Mouse (Mus musculus) macrophage (primary cell): ENCODE results near the gene Copg2. TPM values are rescaled to one million over a fixed set of nuclear protein-coding genes. Genes with fewer than 3 reads are reported as not detected.
"Not testable (repeated sequence)": the region's sequence is repeated elsewhere in the genome, so short reads cannot be mapped to it uniquely, and the experiment has no call there.

Source experiments
- H3K27ac ChIP-seq: fragments of 350-480 bp; formaldehyde crosslinking; 2 replicates; pipeline ENCODE4 v1.9.0; 2021
- H3K36me3 ChIP-seq: fragments of 350-480 bp; formaldehyde crosslinking; 2 replicates; pipeline ENCODE4 v1.9.0; 2021; ENCODE audit errors: inconsistent target
- H3K4me3 ChIP-seq: fragments of 350-480 bp; formaldehyde crosslinking; 2 replicates; pipeline ENCODE4 v1.9.0; 2021; ENCODE audit errors: inconsistent target
- H3K79me2 ChIP-seq: fragments of 350-480 bp; formaldehyde crosslinking; 2 replicates; pipeline ENCODE4 v1.9.0; 2021; ENCODE audit errors: inconsistent target
- WGBS: methylation state at CpG from one replicate; pipeline ENCODE4 v1.1.7; 2026; ENCODE audit warnings: inconsistent platforms; ENCODE audit not compliant: missing documents; 5-methylcytosine and 5-hydroxymethylcytosine counted together
- polyA plus RNA-seq: library from polyadenylated mRNA; stranded (reverse); fragments of 250-400 nt; gene quantifications from 3 replicates; pipeline ENCODE4 v1.2.4, GENCODE M21; 2018; ENCODE audit warnings: inconsistent platforms

Gene Copg2
- polyA plus RNA-seq, 1 experiment from 2014 or later = 17.0 TPM

DNA sequence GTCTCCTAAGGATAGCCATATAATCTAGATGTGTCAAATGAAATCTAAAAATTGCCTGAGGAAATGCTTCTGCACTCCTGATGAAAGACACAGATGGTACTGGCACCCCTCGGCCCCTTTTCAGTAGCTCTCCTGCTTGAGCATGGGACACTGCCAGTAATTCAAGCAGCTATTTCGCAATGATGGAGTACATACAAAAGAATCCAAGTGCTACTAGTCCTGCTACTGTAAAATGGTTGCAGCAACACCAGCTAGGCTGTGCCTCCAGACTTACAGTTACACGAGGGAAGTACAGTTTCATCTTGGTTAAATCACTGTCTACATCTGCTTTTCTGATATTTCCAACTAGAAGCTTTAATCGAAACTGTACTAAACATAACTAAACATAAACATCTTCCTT, 13.1 kb downstream of the Copg2 start:
- Histone ChIP-seq H3K36me3 (no peaks in the 10 kb centered on the region), H3K79me2 (no peaks in the 10 kb centered on the region), H3K27ac (no peak overlapping the region), H3K4me3 (no peak overlapping the region)
- 46% methylated on average over 4 of the region's 4 CpGs for WGBS

DNA sequence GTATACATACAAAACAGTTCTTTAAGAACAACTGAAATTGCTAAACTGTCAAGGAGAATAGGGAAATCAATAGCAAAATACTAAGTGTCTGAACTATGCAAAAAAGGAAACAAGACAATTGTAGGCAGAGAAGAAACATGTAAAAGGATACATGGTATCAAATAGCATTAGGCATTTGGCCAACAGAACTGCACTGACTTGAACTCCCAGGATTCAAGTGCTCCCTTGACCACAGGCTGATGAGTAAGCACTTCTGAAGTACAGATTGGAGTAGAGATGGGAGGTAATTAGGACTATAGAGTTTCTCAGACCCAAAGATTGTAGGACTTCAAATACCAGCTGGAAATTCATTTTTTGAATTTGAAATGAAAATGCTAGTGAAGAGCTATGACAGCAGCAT, 19.9 kb downstream of the Copg2 start:
- Histone ChIP-seq H3K27ac (no peak overlapping the region), H3K36me3 (no peaks in the 10 kb centered on the region), H3K4me3 (no peak overlapping the region), H3K79me2 (no peaks in the 10 kb centered on the region)

DNA sequence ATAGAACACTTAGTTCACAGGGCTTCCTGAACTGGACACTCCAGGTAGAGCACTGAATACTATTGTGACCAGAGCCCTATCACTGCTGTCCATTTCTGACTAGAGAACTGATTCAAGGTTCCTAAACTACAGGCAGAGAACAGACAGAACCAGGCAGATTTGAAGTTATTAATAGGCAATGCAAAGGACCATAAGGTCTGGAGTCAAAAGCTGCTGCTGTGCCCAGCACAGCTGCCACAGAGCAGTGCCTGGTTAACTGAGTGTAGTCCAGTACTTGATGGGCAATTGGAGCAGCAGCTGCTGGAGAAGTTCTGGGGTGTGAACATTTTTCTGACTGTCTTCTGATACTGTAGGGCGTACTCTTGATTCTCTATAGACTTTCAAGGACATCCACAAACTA, 30.1 kb downstream of the Copg2 start:
- no peak overlapping the region for H3K27ac ChIP-seq
- H3K4me3 ChIP-seq = no peak overlapping the region
- H3K36me3 ChIP-seq = no peaks in the 10 kb centered on the region
- WGBS = no CpG with 5 or more reads among the region's 1 CpGs
- no peaks in the 10 kb centered on the region for H3K79me2 ChIP-seq

DNA sequence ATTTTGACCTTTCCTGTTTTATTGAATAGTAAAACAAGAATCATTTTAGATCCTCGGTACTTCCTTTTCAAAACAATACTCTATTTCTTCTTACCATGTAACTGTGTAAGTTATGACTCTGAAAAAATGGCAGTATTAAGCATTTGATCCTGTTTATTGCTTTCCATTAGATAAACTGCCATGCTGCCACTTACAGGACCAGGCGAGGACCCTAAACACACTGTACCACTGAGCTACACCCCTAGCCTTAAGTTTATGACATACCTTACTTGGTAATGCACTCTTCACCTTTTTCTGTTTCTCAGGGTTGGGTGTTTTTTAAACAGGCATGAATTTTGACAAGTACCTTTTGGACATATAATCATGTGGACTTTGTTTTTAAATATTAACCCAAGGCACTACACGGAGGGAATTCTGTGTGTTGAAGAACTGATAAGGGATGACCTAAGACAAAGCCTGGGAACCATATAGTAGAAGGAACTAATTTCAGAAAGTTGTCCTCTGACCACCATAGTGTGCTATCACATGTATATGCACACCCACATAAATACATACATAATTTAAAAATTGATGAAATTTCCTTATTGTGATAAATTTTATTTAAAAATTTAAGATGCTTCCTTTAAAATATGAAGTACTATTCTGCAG, 31.4 kb downstream of the Copg2 start:
- Histone ChIP-seq H3K27ac (no peak overlapping the region), H3K4me3 (no peak overlapping the region), H3K79me2 (no peaks in the 10 kb centered on the region), H3K36me3 (no peaks in the 10 kb centered on the region)
- 85% methylated on average over 3 of the region's 3 CpGs for WGBS

DNA sequence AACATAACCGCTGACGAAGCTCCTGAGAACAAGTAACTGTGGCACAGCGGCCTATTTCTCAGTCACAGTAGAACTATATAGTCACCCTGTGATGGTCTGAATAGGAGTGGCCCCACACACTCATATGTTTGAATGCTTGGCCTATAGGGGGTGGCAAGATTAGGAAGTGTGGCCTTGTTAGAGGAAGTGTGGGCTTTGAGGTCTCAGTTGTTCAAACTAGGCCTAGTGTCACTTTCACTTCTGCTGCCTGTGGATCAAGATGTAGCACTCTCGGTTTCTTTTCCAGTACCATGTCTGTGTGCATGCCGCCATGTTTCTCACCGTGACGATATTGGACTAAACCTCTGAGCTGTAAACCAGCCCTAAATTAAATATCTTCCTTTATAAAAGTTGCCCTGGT, 40.6 kb downstream of the Copg2 start:
- H3K36me3 ChIP-seq = peaks cover 27% of the 10 kb centered on the region; the same call in 1 of the 2 replicates
- H3K79me2 ChIP-seq = no peaks in the 10 kb centered on the region
- no peak overlapping the region for H3K4me3 ChIP-seq
- peak overlapping the region; percentile 22; the same call in 1 of the 2 replicates for H3K27ac ChIP-seq
- 66% methylated on average over 7 of the region's 7 CpGs for WGBS

DNA sequence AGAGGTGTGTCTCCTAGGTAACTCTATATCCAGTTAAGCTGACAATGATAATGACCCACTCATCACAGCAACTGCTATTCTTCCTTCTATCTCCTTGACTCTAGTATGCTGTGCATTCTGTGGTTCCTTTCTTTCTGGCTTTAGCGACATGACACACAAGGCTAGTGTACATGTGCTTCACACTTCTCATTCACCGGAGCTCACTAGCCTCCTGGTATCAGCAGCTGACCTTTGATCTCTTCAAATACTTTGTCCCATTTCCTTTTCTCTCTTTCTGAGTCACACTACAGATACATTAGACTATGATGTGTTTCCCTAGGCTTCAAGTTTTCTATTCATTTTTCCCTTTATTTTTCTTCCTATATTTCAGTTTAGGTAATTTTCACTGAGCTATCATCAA, 41.4 kb downstream of the Copg2 start:
- H3K79me2 ChIP-seq = no peaks in the 10 kb centered on the region
- H3K4me3 ChIP-seq = no peak overlapping the region
- peaks cover 27% of the 10 kb centered on the region; the same call in 1 of the 2 replicates for H3K36me3 ChIP-seq
- H3K27ac ChIP-seq = no peak overlapping the region
- 90% methylated on average over 2 of the region's 2 CpGs for WGBS

DNA sequence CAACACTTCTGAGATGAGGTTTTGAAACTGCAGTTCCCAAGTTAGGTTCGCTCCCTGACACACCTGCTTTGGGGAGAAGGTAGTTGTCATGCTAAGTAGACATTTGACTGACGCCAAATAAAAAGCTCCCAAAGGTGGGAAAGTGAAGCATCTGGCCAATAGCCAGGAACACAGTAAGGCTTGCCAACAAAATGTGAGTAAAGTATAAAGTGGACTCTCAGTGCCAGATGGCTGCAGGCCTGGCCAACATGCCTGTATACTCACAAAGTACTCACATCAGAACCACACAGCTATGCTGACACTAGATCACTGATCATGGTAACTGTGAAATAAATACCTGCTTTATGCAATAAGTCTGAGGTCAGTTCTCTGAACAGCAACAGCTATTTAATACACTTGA, 46.8 kb downstream of the Copg2 start:
- Histone ChIP-seq H3K4me3 (no peak overlapping the region), H3K36me3 (peaks cover 9% of the 10 kb centered on the region; the same call in 1 of the 2 replicates), H3K27ac (no peak overlapping the region), H3K79me2 (no peaks in the 10 kb centered on the region)
- 89% methylated on average over 2 of the region's 2 CpGs for WGBS

DNA sequence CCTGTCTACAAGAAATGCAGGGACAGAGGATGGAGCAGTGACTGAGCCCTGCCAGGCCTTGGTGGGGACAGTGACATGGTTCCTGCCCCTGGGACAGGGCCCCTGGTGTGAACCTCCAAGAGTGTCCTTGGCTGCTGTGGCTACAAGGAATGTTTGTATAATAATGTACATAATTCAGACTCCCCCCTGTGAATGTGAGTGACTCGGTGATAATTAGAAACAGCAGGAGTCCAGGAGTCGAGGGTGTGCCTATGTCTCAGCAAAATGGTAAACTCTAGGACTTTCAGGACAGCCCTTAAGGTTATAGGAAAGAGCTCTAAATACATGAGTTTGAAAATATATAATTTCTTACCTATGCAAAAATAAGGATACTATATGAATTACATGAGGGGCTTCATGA, 64.4 kb downstream of the Copg2 start:
- WGBS = 92% methylated on average over 2 of the region's 2 CpGs
- H3K27ac ChIP-seq = no peak overlapping the region
- no peaks in the 10 kb centered on the region for H3K36me3 ChIP-seq
- H3K79me2 ChIP-seq = no peaks in the 10 kb centered on the region
- no peak overlapping the region for H3K4me3 ChIP-seq

DNA sequence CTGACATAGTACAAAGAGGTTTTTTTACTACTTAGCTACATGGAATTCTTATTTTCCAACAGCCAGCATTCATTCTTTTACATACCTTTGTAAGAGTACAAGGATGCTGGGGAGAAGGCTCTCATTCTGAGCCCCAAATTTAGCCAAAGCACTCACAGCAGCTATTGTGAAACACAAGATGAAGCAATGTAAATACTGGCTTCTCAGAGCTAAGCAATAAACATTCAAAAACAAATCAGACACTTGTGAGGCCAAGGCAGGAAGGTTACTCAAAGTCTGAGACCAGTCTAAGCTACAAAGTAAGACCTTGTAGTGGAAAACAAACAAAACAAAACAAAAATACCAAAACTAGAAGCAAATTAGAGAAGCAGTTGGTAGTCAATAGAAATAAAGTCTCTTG, 83.0 kb downstream of the Copg2 start:
- H3K79me2 ChIP-seq = no peaks in the 10 kb centered on the region
- no peaks in the 10 kb centered on the region; the same call in 1 of the 2 replicates for H3K36me3 ChIP-seq
- H3K4me3 ChIP-seq = no peak overlapping the region
- no peak overlapping the region for H3K27ac ChIP-seq

DNA sequence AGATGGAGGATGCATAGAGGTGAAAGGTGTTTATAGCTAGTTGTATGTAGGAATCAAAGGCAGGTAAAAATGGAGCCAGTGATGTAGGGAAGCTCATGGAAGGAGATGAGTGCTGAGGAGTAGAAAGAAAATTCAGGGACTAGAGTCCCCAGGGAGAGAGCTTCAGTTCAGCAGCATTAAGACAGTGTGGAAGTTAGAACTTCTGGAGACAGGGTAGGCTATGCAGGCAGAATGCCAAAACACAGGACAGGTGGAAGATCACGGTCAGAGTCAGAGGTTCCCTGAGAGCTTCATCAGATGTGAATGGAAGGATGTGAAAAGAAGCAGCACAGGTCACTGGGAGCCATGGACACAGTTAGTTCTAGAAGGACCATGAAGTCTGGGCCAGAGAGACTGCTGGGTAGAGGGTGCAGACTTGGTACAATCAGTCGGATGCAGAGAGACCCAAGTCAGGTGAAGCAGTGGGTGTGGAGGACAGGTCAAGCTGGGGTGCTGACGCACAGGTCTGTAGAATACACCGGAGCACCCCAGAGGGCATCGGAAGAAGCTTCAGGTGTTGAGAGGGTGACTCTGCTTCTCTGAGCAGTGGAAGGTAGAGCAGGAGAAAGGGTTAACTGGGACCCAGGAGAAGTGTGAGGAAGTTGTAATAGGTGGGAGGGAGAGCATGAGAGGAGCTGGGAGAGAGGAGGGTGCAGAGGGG, 91.4 kb downstream of the Copg2 start:
- H3K4me3 ChIP-seq = no peak overlapping the region
- peaks cover 4% of the 10 kb centered on the region; the same call in 1 of the 2 replicates for H3K36me3 ChIP-seq
- H3K79me2 ChIP-seq = no peaks in the 10 kb centered on the region
- no peak overlapping the region for H3K27ac ChIP-seq
- WGBS = 90% methylated on average over 5 of the region's 5 CpGs

DNA sequence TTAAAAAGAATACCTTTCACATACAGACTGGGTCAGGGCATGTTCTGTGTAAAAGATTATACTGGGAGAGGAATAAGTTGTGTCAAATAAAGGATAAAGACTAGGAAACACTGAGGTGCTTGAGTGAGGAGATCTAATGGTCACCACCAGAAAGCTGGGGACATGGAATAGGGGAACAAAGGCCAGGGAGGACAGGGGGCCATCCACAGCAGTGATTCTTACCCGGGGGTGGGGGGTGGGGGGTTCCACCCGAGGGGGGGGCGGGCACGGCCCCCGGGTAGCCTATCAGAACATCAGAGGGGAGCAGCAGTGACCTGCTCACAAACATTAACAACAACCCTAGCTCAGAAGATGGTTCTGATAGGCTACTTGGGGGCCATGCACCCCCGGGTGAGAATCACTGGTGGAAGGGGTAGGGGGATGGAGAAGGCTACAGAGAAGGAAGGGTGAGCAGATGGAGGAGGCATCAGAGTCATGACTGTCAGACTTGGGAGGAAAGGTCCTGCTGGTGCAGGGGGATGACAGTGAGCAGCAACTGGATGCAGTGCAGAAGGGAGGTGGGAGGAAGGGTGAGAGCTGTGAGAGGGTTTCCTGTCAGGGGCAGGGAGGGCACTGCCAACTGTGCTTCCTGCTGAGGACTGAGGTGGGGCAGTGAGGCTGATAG, 92.1 kb downstream of the Copg2 start:
- H3K4me3 ChIP-seq, H3K36me3 ChIP-seq, H3K27ac ChIP-seq, H3K79me2 ChIP-seq: not testable (repeated sequence)
- WGBS = 83% methylated on average over 4 of the region's 6 CpGs

DNA sequence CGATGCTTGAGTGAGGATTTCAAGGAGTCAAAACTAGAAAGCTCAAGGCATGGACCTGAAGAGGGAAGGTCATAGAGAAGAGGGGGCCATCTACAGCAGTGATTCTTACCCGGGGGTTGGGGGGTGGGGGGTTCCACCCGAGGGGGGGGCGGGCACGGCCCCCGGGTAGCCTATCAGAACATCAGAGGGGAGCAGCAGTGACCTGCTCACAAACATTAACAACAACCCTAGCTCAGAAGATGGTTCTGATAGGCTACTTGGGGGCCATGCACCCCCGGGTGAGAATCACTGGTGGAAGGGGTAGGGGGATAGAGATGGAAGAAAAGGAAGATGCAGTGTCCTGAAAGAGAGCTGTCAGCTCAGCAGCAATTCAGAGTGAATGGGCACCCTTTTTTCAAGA, 93.7 kb downstream of the Copg2 start:
- H3K79me2 ChIP-seq, H3K27ac ChIP-seq, H3K4me3 ChIP-seq, H3K36me3 ChIP-seq: not testable (repeated sequence)
- 96% methylated on average over 2 of the region's 7 CpGs for WGBS

DNA sequence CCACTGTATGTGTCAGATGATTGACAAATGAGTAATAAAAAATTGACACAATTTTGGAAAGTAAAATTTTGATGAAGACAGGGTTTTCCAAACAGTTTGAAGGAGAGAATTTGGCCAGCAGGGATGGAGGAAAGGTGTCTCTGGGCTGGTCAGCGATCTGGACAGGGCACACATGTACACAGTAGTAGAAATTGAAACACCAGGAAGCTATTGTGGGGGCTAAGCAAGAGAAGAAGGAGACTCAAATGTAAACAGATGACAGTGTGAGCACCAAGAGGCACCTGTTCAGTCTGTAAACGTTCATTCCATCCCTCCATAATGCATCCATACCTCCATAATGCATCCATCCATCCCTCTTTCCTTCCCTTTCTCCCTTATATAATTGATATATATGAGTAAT, 145.4 kb downstream of the Copg2 start:
- Histone ChIP-seq H3K79me2 (no peaks in the 10 kb centered on the region), H3K36me3 (peaks cover 27% of the 10 kb centered on the region), H3K27ac (no peak overlapping the region), H3K4me3 (no peak overlapping the region)
- 92% methylated on average over 1 of the region's 2 CpGs for WGBS

DNA sequence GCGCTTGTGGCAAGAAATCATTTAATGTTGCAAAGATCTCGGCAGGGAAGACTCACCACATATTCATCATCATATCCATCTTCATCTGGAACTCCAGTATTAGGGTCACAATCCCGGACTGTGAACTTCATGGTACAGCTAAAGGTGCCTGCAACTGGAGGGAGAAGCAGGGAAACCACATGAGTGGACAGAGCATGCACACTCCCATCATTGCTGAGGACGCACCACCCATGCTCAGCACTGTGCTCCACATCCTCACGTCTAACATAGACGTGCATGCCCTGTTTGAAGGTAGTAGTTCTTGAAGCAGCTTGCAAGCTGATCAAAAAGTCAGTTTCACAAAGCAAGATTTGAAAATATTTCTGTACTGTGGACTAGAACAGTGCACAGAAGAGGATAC, 146.1 kb downstream of the Copg2 start:
- H3K36me3 ChIP-seq = peaks cover 27% of the 10 kb centered on the region
- H3K27ac ChIP-seq = no peak overlapping the region
- H3K79me2 ChIP-seq = no peaks in the 10 kb centered on the region
- 94% methylated on average over 6 of the region's 6 CpGs for WGBS
- no peak overlapping the region for H3K4me3 ChIP-seq

DNA sequence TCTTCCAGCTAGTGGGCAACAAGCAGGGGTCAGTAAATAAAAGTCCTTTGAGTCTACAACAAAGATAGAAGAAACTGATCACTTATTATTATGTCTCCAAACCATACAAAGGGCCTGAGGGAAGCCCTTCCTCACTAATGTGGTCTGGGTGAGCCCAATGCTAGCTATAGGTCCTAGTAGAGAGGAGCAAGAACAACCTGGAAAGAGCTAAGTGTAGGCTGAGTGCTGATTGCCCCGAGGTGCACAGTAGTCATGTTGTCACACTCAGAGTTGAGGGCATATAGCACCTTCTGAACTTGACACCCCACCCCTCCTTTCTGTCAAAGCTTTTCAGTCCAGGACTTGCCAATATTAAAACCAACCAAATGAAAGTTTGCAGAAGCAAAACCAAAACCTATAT, 146.7 kb downstream of the Copg2 start:
- H3K4me3 ChIP-seq = no peak overlapping the region
- H3K36me3 ChIP-seq = peaks cover 27% of the 10 kb centered on the region
- H3K79me2 ChIP-seq = no peaks in the 10 kb centered on the region
- no peak overlapping the region for H3K27ac ChIP-seq
- WGBS = 75% methylated on average over 1 of the region's 1 CpGs
